Comparison of ENCODE assay signal across 17 mouse cellular contexts in genomic region chr12:109074106-109074505, GRCm38 (mm10). TPM values are rescaled to one million over a fixed set of nuclear protein-coding genes. Genes with fewer than 3 reads are reported as not detected.
"Had no signal": no experiment of that assay in that cellular context is flagged by ENCODE, and none has a peak within 500 bp of the region (broad histone marks: within the 10 kb centered on the region; RNA-seq: fewer than 3 reads in every experiment).

No protein-coding gene starts in this region.

- H3K9me3 ChIP-seq: limb, embryonic 12.5 days; midbrain, embryonic 13.5 days; neural tube, embryonic 15.5 days; stomach, embryonic 15.5 days had no signal

- H3K4me2 ChIP-seq: limb, embryonic 12.5 days; midbrain, embryonic 13.5 days; neural tube, embryonic 15.5 days; stomach, embryonic 15.5 days had no signal

- H3K9ac ChIP-seq: limb, embryonic 12.5 days; liver, embryonic 14.5 days; midbrain, embryonic 13.5 days; neural tube, embryonic 15.5 days; stomach, embryonic 15.5 days had no signal

- DNase-seq: kidney, adult 8-10 months; kidney, postnatal 25 days; layer of hippocampus, adult 9-11 months; retina, postnatal 1 day; right cerebral cortex, postnatal 4 days; thymus, postnatal 4 days had no signal

- H3K27ac ChIP-seq: limb, embryonic 12.5 days; liver, embryonic 14.5 days; macrophage; midbrain, embryonic 13.5 days; neural tube, embryonic 15.5 days; stomach, embryonic 15.5 days had no signal

- H3K4me1 ChIP-seq: neural tube, embryonic 15.5 days; stomach, embryonic 15.5 days had no signal

- H3K36me3 ChIP-seq: limb, embryonic 12.5 days; midbrain, embryonic 13.5 days; neural tube, embryonic 15.5 days; stomach, embryonic 15.5 days had no signal

- ATAC-seq: hindbrain, embryonic 16.5 days; inflammation-experienced regulatory T-cells, adult 6 months; intestine, postnatal 0 days; midbrain, embryonic 13.5 days had no signal

- H3K4me3 ChIP-seq: limb, embryonic 12.5 days; midbrain, embryonic 13.5 days; myocyte; neural tube, embryonic 15.5 days; stomach, embryonic 15.5 days had no signal

RNA-seq across cellular contexts. Expression of gene Begain, which starts 6.1 kb away (rescaled TPM):
- total RNA-seq: liver, adult 2 months had no signal
- polyA plus RNA-seq: liver, adult 2 months; macrophage had no signal
